Mouse (Mus musculus) cerebellum, adult 2 months (tissue): ENCODE results near the gene Dtd1. TPM values are rescaled to one million over a fixed set of nuclear protein-coding genes. Genes with fewer than 3 reads are reported as not detected.

Experiments
- DNase-seq, 2 experiments: peaks; one replicate each; pipeline ENCODE4 v3.0.0; 2021
- H3K27ac ChIP-seq: fragments of 200-500 bp; 2 replicates; pipeline ENCODE4 v1.5.1; 2012; ENCODE audit warnings: low read length, control low read depth, inconsistent platforms; ENCODE audit not compliant: insufficient read depth
- H3K27me3 ChIP-seq: fragments of 200-500 bp; 2 replicates; pipeline ENCODE4 v1.6.1; 2012; ENCODE audit warnings: inconsistent platforms, mild to moderate bottlenecking, low read length, moderate library complexity; ENCODE audit not compliant: control insufficient read depth, insufficient read depth
- H3K4me1 ChIP-seq: fragments of 200-500 bp; 2 replicates; pipeline ENCODE4 v1.6.1; 2011; ENCODE audit warnings: low read length; ENCODE audit not compliant: control insufficient read depth, insufficient read depth
- H3K4me3 ChIP-seq: fragments of 200-500 bp; replicated peaks from 2 replicates; pipeline ENCODE3; 2011; ENCODE audit warnings: mild to moderate bottlenecking, low read depth, low read length, control low read depth; ENCODE audit not compliant: insufficient read depth
- CTCF ChIP-seq: fragments of 200-500 bp; IDR thresholded peaks from 2 replicates; pipeline ENCODE4 v1.5.1; 2011; ENCODE audit warnings: low read depth, mild to moderate bottlenecking, control low read depth, low read length, moderate library complexity, borderline replicate concordance; ENCODE audit not compliant: insufficient read depth
- POLR2A ChIP-seq: fragments of 200-500 bp; IDR thresholded peaks from 2 replicates; pipeline ENCODE4 v1.6.1; 2011; ENCODE audit warnings: low read length, control low read depth, borderline replicate concordance; ENCODE audit not compliant: insufficient read depth
- WGBS: fragments of 180-500 bp; shearing (Covaris S2); methylation state at CpG from one replicate; pipeline ENCODE4 v1.1.7; 2018; 5-methylcytosine and 5-hydroxymethylcytosine counted together
- polyA plus RNA-seq: library from polyadenylated mRNA; depleted of rRNA; stranded (reverse); fragments of >200 nt; gene quantifications from 2 replicates; pipeline ENCODE4 v1.2.3, GENCODE M21; 2012; rRNA removed

Gene Dtd1
- polyA plus RNA-seq, 1 experiment = 74.5 TPM

DNA sequence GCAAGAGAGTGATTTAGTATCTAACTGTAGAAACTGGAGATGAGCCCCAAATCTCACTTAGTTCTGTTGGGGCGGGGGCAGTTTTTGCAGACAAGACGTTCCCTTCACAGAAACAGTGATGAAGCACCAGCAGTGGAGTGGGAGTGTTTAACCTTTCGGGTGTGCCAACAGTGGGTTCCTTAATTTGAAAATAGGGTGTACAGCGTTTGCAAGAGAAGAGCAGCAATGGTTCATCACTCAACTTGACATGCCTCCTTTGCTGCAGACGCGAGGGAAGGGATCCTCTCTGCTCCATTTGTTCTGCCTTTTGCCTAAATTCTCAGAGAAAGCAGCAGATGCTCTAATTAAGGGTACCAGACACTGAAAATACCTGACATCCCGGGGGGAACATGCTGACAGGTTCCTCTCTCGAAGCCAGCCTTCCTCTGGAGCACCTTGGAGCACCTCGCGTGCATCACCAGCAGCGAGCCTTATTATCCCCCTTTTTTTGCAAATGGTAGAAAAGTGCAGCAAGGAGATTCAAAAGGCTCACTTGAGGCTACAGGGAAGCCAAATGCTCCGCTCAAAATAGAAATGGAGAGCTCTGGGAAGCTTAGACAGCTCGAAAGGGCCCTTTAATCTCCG lies 192.1 kb downstream of the Dtd1 start:
- TF ChIP-seq CTCF (no peak), POLR2A (no peak)
- no peaks in the 10 kb centered on the region for H3K4me1 ChIP-seq
- DNase-seq = no peak
- H3K4me3 ChIP-seq = no peak overlapping the region
- 72% methylated on average over 14 of the region's 14 CpGs for WGBS
- no peaks in the 10 kb centered on the region for H3K27me3 ChIP-seq
- no peak overlapping the region for H3K27ac ChIP-seq

GRCm38 (mm10) chr2:144797515-144797914 lies 197.8 kb downstream of the Dtd1 start:
- Histone ChIP-seq H3K4me3 (no peak overlapping the region), H3K27me3 (no peaks in the 10 kb centered on the region), H3K27ac (no peak overlapping the region), H3K4me1 (no peaks in the 10 kb centered on the region)
- DNase-seq = no peak
- 79% methylated on average over 8 of the region's 8 CpGs for WGBS
- TF ChIP-seq CTCF (no peak), POLR2A (no peak)

GRCm38 (mm10) chr2:144807766-144808754 lies 208.4 kb downstream of the Dtd1 start:
- no peak overlapping the region for H3K4me3 ChIP-seq
- no peak overlapping the region for H3K27ac ChIP-seq
- H3K4me1 ChIP-seq = no peaks in the 10 kb centered on the region
- H3K27me3 ChIP-seq = no peaks in the 10 kb centered on the region
- DNase-seq = no peak
- 60% methylated on average over 15 of the region's 15 CpGs for WGBS
- no peak for TF ChIP-seq POLR2A
- TF ChIP-seq CTCF = no peak

Other genes starting within 250 kb of the Dtd1 start
- 34.1 and 35.3 TPM in 2 replicates for gene Kat14, start 230.9 kb upstream of the Dtd1 start, polyA plus RNA-seq
- not detected in 2 replicates for gene Pet117, start 230.9 kb upstream of the Dtd1 start, polyA plus RNA-seq
- 83.3 and 94.1 TPM in 2 replicates for gene Dzank1, start 72.5 kb upstream of the Dtd1 start, polyA plus RNA-seq
- gene Polr3f, start 72.2 kb upstream of the Dtd1 start, polyA plus RNA-seq = 21.4 and 24.7 TPM in 2 replicates
- 30.1 and 30.2 TPM in 2 replicates for gene Rbbp9, start 49.0 kb upstream of the Dtd1 start, polyA plus RNA-seq
- 65.3 and 72.8 TPM in 2 replicates for gene Sec23b, start 43.7 kb upstream of the Dtd1 start, polyA plus RNA-seq
- gene Smim26, start 5.8 kb upstream of the Dtd1 start, polyA plus RNA-seq = 87.1 and 99.1 TPM in 2 replicates
- not detected in 2 replicates for gene Scp2d1, start 223.8 kb downstream of the Dtd1 start, polyA plus RNA-seq